Mouse (Mus musculus) limb, embryonic 13.5 days (tissue): ENCODE measurements around the gene Lrrc4c. TPM values are rescaled to one million over a fixed set of nuclear protein-coding genes. Genes with fewer than 3 reads are reported as not detected.

Experiments
- ATAC-seq: fragments of 200-750 bp; cut with Nextera tagmentation; 2 replicates; pipeline ENCODE4 v1.8.0; 2017; ENCODE audit warnings: low read depth, moderate number of reproducible peaks, moderate TSS enrichment; ENCODE audit not compliant: low FRiP score
- H3K27ac ChIP-seq: fragments of 300-500 bp; sonication (generic); 2 replicates; pipeline ENCODE4 v1.5.1; 2015; ENCODE audit warnings: inconsistent platforms, mild to moderate bottlenecking, moderate library complexity
- H3K27me3 ChIP-seq: fragments of 300-500 bp; sonication (generic); 2 replicates; pipeline ENCODE4 v1.6.1; 2015; ENCODE audit warnings: mild to moderate bottlenecking, inconsistent platforms
- H3K36me3 ChIP-seq: fragments of 300-500 bp; sonication (generic); 2 replicates; pipeline ENCODE4 v1.6.1; 2015; ENCODE audit warnings: inconsistent platforms, mild to moderate bottlenecking, moderate library complexity
- H3K4me1 ChIP-seq: fragments of 300-500 bp; sonication (generic); 2 replicates; pipeline ENCODE4 v1.6.1; 2015; ENCODE audit warnings: inconsistent platforms
- H3K4me2 ChIP-seq: fragments of 300-500 bp; sonication (generic); replicated peaks from 2 replicates; pipeline ENCODE4 v1.6.1; 2015; ENCODE audit warnings: inconsistent platforms, mild to moderate bottlenecking, moderate library complexity
- H3K4me3 ChIP-seq: fragments of 300-500 bp; sonication (generic); 2 replicates; pipeline ENCODE4 v1.5.1; 2015; ENCODE audit warnings: moderate library complexity, mild to moderate bottlenecking, inconsistent platforms
- H3K9ac ChIP-seq: fragments of 300-500 bp; sonication (generic); 2 replicates; pipeline ENCODE4 v1.6.1; 2015; ENCODE audit warnings: mild to moderate bottlenecking, inconsistent platforms
- H3K9me3 ChIP-seq: fragments of 300-500 bp; sonication (generic); 2 replicates; pipeline ENCODE4 v1.6.1; 2016; ENCODE audit warnings: inconsistent platforms
- WGBS: fragments of 180-500 bp; shearing (Covaris S2); methylation state at CpG from one replicate; pipeline ENCODE4 v1.1.7; 2015; 5-methylcytosine and 5-hydroxymethylcytosine counted together
- polyA plus RNA-seq: library from polyadenylated mRNA; unstranded; fragments of >200 nt; fragmentation: Nextera tagmentation; extraction: Ambion mirVana; gene quantifications from 2 replicates; pipeline ENCODE4 v1.2.1, GENCODE M21; 2015

The Lrrc4c gene
- polyA plus RNA-seq, 1 experiment from 2014 or later = 2.8 TPM

DNA sequence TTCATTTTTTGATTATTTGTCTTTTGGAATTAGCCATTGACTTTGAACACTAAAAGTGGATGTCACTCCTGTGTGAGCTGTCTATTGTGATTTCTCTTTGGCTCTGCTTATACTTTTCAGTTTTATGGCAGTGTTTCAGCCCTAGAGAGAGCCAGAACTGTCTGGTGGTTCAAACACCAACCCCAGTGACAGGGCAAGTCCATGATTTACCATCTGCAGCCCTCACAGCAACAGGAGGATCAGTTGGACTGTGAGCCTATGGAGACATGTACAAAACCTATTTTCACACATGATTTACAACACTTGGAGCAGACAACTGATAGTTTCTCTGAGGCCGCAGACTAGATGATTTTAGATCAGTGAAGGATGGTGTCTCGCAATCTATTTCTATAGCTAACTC lies 847.8 kb downstream of the Lrrc4c start:
- no peaks in the 10 kb centered on the region for H3K27me3 ChIP-seq
- ATAC-seq = no peak
- H3K9me3 ChIP-seq = no peaks in the 10 kb centered on the region
- no peaks in the 10 kb centered on the region for H3K4me1 ChIP-seq
- H3K36me3 ChIP-seq = no peaks in the 10 kb centered on the region
- WGBS = 86% methylated on average over 2 of the region's 2 CpGs
- H3K4me2 ChIP-seq = no peak overlapping the region
- no peak overlapping the region for H3K9ac ChIP-seq
- H3K27ac ChIP-seq = no peak overlapping the region
- H3K4me3 ChIP-seq = no peak overlapping the region

DNA sequence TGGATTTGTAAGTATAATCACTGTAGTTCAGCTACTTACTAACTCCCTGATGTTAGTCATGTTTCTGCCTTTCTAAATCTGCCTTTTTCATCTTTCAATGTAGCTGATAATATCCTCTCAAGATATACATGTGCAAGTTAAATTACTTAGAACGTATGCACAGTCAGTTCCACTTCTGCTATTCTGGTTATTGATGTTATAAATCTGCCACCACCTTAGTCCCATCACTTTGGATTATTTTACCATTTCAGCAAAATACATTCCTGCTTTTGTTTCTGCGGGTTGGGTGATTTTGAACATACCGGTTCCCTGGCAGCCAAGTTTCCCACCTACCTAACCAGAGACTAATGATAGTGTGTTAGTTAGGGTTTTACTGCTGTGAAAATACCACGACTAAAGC lies 860.4 kb downstream of the Lrrc4c start:
- H3K9ac ChIP-seq = no peak overlapping the region
- WGBS = 32% methylated on average over 4 of the region's 4 CpGs
- no peaks in the 10 kb centered on the region for H3K27me3 ChIP-seq
- ATAC-seq = peak; percentile 59; the same call in 1 of the 2 replicates
- 0 out of 2 replicates have a peak, but pooled peaks cover 3% of the 10 kb centered on the region for H3K4me1 ChIP-seq
- H3K27ac ChIP-seq = no peak overlapping the region
- no peaks in the 10 kb centered on the region for H3K9me3 ChIP-seq
- no peak overlapping the region for H3K4me2 ChIP-seq
- no peaks in the 10 kb centered on the region for H3K36me3 ChIP-seq
- no peak overlapping the region for H3K4me3 ChIP-seq

- H3K4me1 ChIP-seq = no peaks in the 10 kb centered on the region
- WGBS = 85% methylated on average over 4 of the region's 4 CpGs
- no peak overlapping the region for H3K27ac ChIP-seq
- no peaks in the 10 kb centered on the region for H3K27me3 ChIP-seq
- H3K4me2 ChIP-seq = no peak overlapping the region
- no peak overlapping the region for H3K4me3 ChIP-seq
- no peak for ATAC-seq
- no peak overlapping the region for H3K9ac ChIP-seq
- H3K36me3 ChIP-seq = no peaks in the 10 kb centered on the region
- H3K9me3 ChIP-seq = no peaks in the 10 kb centered on the region
Observed at GRCm38 (mm10) chr2:97196968-97197606, 879.1 kb downstream of the Lrrc4c start.

- Histone ChIP-seq H3K36me3 (no peaks in the 10 kb centered on the region), H3K27ac (no peak overlapping the region), H3K9ac (no peak overlapping the region), H3K27me3 (no peaks in the 10 kb centered on the region), H3K9me3 (peaks cover 3% of the 10 kb centered on the region; the same call in 1 of the 2 replicates), H3K4me3 (no peak overlapping the region), H3K4me2 (no peak overlapping the region), H3K4me1 (no peaks in the 10 kb centered on the region)
- 85% methylated on average over 3 of the region's 3 CpGs for WGBS
- ATAC-seq = no peak
Observed at GRCm38 (mm10) chr2:97232966-97233365, 915.0 kb downstream of the Lrrc4c start.

- H3K27me3 ChIP-seq = no peaks in the 10 kb centered on the region
- H3K9ac ChIP-seq = no peak overlapping the region
- no peaks in the 10 kb centered on the region for H3K36me3 ChIP-seq
- no peak overlapping the region for H3K27ac ChIP-seq
- H3K4me3 ChIP-seq = no peak overlapping the region
- WGBS = 83% methylated on average over 1 of the region's 1 CpGs
- peaks cover 3% of the 10 kb centered on the region; the same call in 1 of the 2 replicates for H3K9me3 ChIP-seq
- ATAC-seq = no peak
- no peak overlapping the region for H3K4me2 ChIP-seq
- no peaks in the 10 kb centered on the region for H3K4me1 ChIP-seq
Observed at GRCm38 (mm10) chr2:97234074-97234473, 916.1 kb downstream of the Lrrc4c start.

DNA sequence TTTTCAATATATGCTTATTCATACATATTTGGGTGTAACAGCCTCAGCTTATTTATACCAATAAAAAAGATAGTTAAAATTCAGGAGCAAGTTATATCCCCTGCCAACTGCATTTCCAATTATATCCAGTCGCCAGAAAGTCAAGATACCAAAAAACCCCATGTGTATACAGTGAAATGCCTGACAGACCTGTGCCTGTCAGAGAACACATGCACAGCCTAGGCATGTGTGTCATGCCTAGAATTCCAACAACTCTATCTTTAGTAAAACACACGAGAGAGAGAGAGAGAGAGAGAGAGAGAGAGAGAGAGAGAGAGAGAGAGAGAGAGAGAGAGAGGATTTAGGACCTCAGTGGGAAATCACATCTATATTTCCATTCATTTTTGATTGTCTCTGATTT lies 956.7 kb downstream of the Lrrc4c start:
- Histone ChIP-seq H3K27me3 (no peaks in the 10 kb centered on the region), H3K27ac (no peak overlapping the region), H3K4me3 (no peak overlapping the region), H3K4me2 (no peak overlapping the region), H3K9ac (no peak overlapping the region), H3K36me3 (no peaks in the 10 kb centered on the region), H3K9me3 (no peaks in the 10 kb centered on the region), H3K4me1 (no peaks in the 10 kb centered on the region)
- no peak for ATAC-seq
- WGBS = 71% methylated on average over 2 of the region's 2 CpGs

GRCm38 (mm10) chr2:97284986-97285385 lies 967.0 kb downstream of the Lrrc4c start:
- Histone ChIP-seq H3K4me1 (no peaks in the 10 kb centered on the region), H3K27me3 (no peaks in the 10 kb centered on the region), H3K27ac (no peak overlapping the region), H3K9me3 (no peaks in the 10 kb centered on the region), H3K36me3 (no peaks in the 10 kb centered on the region), H3K4me3 (no peak overlapping the region), H3K4me2 (no peak overlapping the region), H3K9ac (no peak overlapping the region)
- ATAC-seq = no peak

GRCm38 (mm10) chr2:97294216-97294615 lies 976.2 kb downstream of the Lrrc4c start:
- H3K9me3 ChIP-seq = no peaks in the 10 kb centered on the region
- H3K9ac ChIP-seq = no peak overlapping the region
- no peaks in the 10 kb centered on the region for H3K36me3 ChIP-seq
- no peak for ATAC-seq
- 86% methylated on average over 3 of the region's 3 CpGs for WGBS
- H3K4me1 ChIP-seq = no peaks in the 10 kb centered on the region
- no peaks in the 10 kb centered on the region for H3K27me3 ChIP-seq
- H3K4me3 ChIP-seq = no peak overlapping the region
- H3K27ac ChIP-seq = no peak overlapping the region
- no peak overlapping the region for H3K4me2 ChIP-seq

DNA sequence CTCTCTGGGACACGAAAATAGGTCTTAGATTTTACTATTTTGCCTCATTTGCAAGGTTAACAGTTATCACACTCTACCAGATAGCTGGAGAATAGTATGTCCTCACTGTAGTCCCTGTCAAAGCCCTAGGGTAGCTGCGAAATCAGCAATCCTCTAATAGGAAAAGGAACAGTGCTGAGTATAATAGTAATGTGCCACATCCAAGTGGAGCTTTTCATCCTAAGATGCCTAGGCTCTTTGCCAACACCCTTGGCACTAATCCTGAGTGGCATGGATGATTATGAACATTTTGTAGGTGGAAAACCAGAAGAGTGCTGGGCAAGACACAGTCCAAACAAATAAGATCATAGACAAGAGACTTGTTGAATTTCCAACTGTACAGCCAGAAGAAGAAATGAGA lies 981.7 kb downstream of the Lrrc4c start:
- no peak for ATAC-seq
- H3K27me3 ChIP-seq = no peaks in the 10 kb centered on the region
- no peak overlapping the region for H3K4me2 ChIP-seq
- H3K9ac ChIP-seq = no peak overlapping the region
- H3K36me3 ChIP-seq = no peaks in the 10 kb centered on the region
- H3K4me1 ChIP-seq = no peaks in the 10 kb centered on the region
- WGBS = 80% methylated on average over 2 of the region's 2 CpGs
- no peak overlapping the region for H3K27ac ChIP-seq
- H3K4me3 ChIP-seq = no peak overlapping the region
- H3K9me3 ChIP-seq = no peaks in the 10 kb centered on the region

GRCm38 (mm10) chr2:97318008-97318407 lies 1000.0 kb downstream of the Lrrc4c start:
- H3K4me3 ChIP-seq = no peak overlapping the region
- H3K4me2 ChIP-seq = no peak overlapping the region
- no peaks in the 10 kb centered on the region for H3K27me3 ChIP-seq
- H3K9me3 ChIP-seq = no peaks in the 10 kb centered on the region
- no peak overlapping the region for H3K27ac ChIP-seq
- no peaks in the 10 kb centered on the region for H3K36me3 ChIP-seq
- no peak for ATAC-seq
- H3K9ac ChIP-seq = no peak overlapping the region
- 74% methylated on average over 1 of the region's 1 CpGs for WGBS
- H3K4me1 ChIP-seq = no peaks in the 10 kb centered on the region

- Histone ChIP-seq H3K27ac (no peak overlapping the region), H3K9me3 (no peaks in the 10 kb centered on the region), H3K27me3 (no peaks in the 10 kb centered on the region), H3K4me1 (no peaks in the 10 kb centered on the region), H3K9ac (no peak overlapping the region), H3K4me2 (no peak overlapping the region), H3K4me3 (no peak overlapping the region), H3K36me3 (no peaks in the 10 kb centered on the region)
- 87% methylated on average over 1 of the region's 1 CpGs for WGBS
- ATAC-seq = no peak
Observed at GRCm38 (mm10) chr2:97318536-97318935, 1000.6 kb downstream of the Lrrc4c start.

DNA sequence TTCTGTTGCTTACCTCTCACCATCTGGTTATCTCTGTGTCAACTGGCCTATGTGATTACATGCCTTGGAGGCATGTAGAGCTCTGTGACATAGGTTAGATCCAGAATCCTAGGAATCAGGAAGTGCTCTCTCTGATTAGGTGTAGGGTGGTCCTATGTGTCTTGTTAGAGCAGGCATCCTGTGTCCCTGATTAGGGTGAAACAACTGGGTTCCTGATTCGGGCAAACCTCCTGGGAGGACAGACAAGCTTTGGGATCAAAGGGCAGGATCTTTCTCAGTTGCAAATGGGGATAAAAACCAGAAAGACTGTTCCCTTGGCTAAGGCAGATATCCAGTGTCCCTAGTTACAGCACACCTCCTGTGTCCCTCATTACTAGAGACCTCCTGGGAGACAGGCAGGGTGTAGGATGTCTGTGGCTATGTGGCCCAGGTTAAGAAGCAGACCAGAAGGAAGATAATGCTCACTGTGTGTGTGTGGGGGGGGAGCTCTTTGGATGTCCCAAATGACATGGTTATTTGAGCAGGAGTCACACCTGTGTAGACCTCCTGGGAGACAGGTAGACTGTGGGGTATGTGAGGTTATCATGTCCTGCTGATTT lies 1014.2 kb downstream of the Lrrc4c start:
- Histone ChIP-seq H3K4me3 (no peak overlapping the region), H3K4me2 (no peak overlapping the region), H3K4me1 (no peaks in the 10 kb centered on the region), H3K27me3 (no peaks in the 10 kb centered on the region), H3K27ac (no peak overlapping the region), H3K9ac (no peak overlapping the region), H3K36me3 (no peaks in the 10 kb centered on the region), H3K9me3 (no peaks in the 10 kb centered on the region)
- WGBS = 38% methylated on average over 1 of the region's 1 CpGs
- ATAC-seq = no peak

GRCm38 (mm10) chr2:97339627-97340026 lies 1021.7 kb downstream of the Lrrc4c start:
- no peaks in the 10 kb centered on the region for H3K9me3 ChIP-seq
- H3K27me3 ChIP-seq = no peaks in the 10 kb centered on the region
- H3K4me1 ChIP-seq = no peaks in the 10 kb centered on the region
- H3K9ac ChIP-seq = no peak overlapping the region
- H3K4me3 ChIP-seq = no peak overlapping the region
- 74% methylated on average over 4 of the region's 4 CpGs for WGBS
- no peak for ATAC-seq
- no peak overlapping the region for H3K4me2 ChIP-seq
- no peak overlapping the region for H3K27ac ChIP-seq
- H3K36me3 ChIP-seq = no peaks in the 10 kb centered on the region
